Mouse (Mus musculus) liver, adult 2 months (tissue): Measurements from ENCODE around the gene Hdhd5. TPM values are rescaled to one million over a fixed set of nuclear protein-coding genes. Genes with fewer than 3 reads are reported as not detected.

Source experiments
- DNase-seq: peaks from one replicate; pipeline ENCODE4 v3.0.0-alpha.2; 2011; ENCODE audit warnings: low read depth, low spot score; ENCODE audit errors: extremely low read depth
- H3K27ac ChIP-seq: fragments of 200-500 bp; replicated peaks from 2 replicates; pipeline ENCODE4 v1.5.1; 2012; ENCODE audit warnings: low read depth, mild to moderate bottlenecking, control low read depth, inconsistent platforms, low read length; ENCODE audit not compliant: insufficient read depth
- H3K27me3 ChIP-seq: fragments of 200-500 bp; 2 replicates; pipeline ENCODE4 v1.6.1; 2012; ENCODE audit warnings: mild to moderate bottlenecking, moderate library complexity, low read length, inconsistent platforms; ENCODE audit not compliant: control insufficient read depth, insufficient read depth
- H3K36me3 ChIP-seq: fragments of 200-500 bp; 2 replicates; pipeline ENCODE4 v1.6.1; 2012; ENCODE audit warnings: low read length, inconsistent platforms; ENCODE audit not compliant: control insufficient read depth, insufficient read depth
- H3K4me1 ChIP-seq: fragments of 200-500 bp; 2 replicates; pipeline ENCODE4 v1.6.1; 2011; ENCODE audit warnings: low read length; ENCODE audit not compliant: control insufficient read depth, insufficient read depth
- H3K4me3 ChIP-seq: fragments of 200-500 bp; 2 replicates; pipeline ENCODE4 v1.5.1; 2011; ENCODE audit warnings: low read depth, mild to moderate bottlenecking, control low read depth, low read length, moderate library complexity; ENCODE audit not compliant: insufficient read depth
- H3K79me2 ChIP-seq: fragments of 200-500 bp; 2 replicates; pipeline ENCODE4 v1.6.1; 2012; ENCODE audit warnings: inconsistent platforms, mild to moderate bottlenecking, low read length, moderate library complexity; ENCODE audit not compliant: control insufficient read depth, insufficient read depth
- H3K9ac ChIP-seq: fragments of 200-500 bp; 2 replicates; pipeline ENCODE4 v1.6.1; 2012; ENCODE audit warnings: low read depth, mild to moderate bottlenecking, control low read depth, inconsistent platforms, low read length
- CTCF ChIP-seq: fragments of 200-500 bp; IDR thresholded peaks from 2 replicates; pipeline ENCODE4 v1.5.1; 2011; ENCODE audit warnings: low read depth, low read length, control low read depth
- POLR2A ChIP-seq: fragments of 200-500 bp; IDR thresholded peaks from 2 replicates; pipeline ENCODE4 v1.6.1; 2011; ENCODE audit warnings: low read length, control low read depth; ENCODE audit not compliant: insufficient read depth; ENCODE audit errors: extremely low read depth
- WGBS: fragments of 180-500 bp; shearing (Covaris S2); methylation state at CpG from one replicate; pipeline ENCODE4 v1.1.7; 2018; 5-methylcytosine and 5-hydroxymethylcytosine counted together
- polyA plus RNA-seq: library from polyadenylated mRNA; depleted of rRNA; stranded (reverse); fragments of >200 nt; gene quantifications from 2 replicates; pipeline ENCODE4 v1.2.3, GENCODE M21; 2012
- total RNA-seq: library from RNA; depleted of rRNA; stranded (reverse); fragments of >200 nt; gene quantifications from 2 replicates; pipeline ENCODE4 v1.2.3, GENCODE M21; 2014

The Hdhd5 gene
- total and polyA plus RNA-seq, 2 experiments, result 21.1 to 32.6 TPM

DNA sequence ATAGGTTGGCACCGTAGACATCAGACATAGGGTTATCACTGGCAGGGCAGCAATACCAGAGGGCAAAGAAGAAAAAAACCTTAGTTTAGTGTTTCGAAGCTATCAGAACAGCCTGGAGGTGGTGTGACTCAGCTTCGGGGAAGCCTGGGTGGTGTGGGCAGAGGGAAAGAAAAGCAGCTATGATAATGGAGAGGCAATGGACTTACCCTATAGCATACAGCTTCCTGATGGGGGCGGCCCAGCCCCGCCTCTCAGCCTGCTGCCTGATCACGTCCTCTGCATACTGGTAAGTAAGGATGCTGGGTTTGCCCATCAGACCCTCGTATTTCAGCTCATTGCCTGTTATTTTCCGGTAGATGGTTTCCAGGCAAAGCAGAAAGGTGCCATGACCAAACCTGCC is 20.7 kb downstream of the Hdhd5 start:
- DNase-seq, result no peak
- H3K79me2 ChIP-seq, result no peaks in the 10 kb centered on the region
- 91% methylated on average over 8 of the region's 8 CpGs for WGBS
- no peaks in the 10 kb centered on the region for H3K27me3 ChIP-seq
- H3K9ac ChIP-seq, result no peak overlapping the region
- no peak overlapping the region for H3K27ac ChIP-seq
- no peak overlapping the region for H3K4me3 ChIP-seq
- H3K4me1 ChIP-seq, result no peaks in the 10 kb centered on the region
- no peak for TF ChIP-seq POLR2A
- TF ChIP-seq CTCF, result no peak
- H3K36me3 ChIP-seq, result peaks cover 5% of the 10 kb centered on the region

DNA sequence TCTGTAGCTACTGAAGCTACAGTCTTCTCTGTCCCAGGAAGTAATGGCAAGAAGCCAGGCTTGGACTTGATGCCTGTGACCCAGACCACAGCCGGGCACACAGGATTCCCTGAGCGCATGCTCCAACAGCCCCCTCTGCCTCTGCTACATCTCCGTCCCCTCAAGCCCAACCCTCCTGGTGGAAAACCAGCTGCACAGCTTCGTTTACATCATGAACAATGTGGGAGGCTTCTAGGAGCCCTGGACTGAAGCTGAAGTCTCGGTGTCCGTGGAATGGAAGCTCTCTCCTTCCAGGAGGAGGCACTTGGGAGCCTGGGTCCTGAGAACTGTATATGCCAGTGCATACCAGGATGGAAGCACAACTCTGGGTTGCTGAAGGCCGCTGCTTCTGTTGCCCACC is 21.1 kb downstream of the Hdhd5 start:
- no peak overlapping the region for H3K9ac ChIP-seq
- no peak for DNase-seq
- peaks cover 5% of the 10 kb centered on the region for H3K36me3 ChIP-seq

DNA sequence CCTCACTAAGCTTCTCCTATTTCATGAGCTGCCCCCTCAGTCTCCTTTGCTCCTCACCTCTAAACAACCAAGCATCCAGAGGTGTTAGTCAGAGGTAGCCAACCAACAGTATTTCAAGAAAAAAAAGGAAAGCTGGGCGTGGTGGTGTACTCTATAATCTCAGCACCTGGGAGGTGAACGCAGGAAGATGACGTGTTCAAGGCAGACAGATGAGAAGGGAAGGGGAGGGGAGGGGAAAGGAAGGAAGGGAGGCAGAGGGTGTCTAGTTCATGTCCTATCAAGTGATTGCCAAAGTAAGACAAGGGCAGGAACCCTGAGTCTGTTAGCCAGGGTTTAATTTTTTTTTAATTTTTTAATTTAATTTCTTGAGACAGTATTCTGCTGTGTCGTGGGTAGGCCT is 22.5 kb downstream of the Hdhd5 start:
- H3K4me1 ChIP-seq, result no peaks in the 10 kb centered on the region
- H3K27me3 ChIP-seq, result no peaks in the 10 kb centered on the region
- DNase-seq, result no peak
- no peaks in the 10 kb centered on the region for H3K79me2 ChIP-seq
- H3K36me3 ChIP-seq, result peaks cover 5% of the 10 kb centered on the region
- TF ChIP-seq POLR2A, result no peak
- no peak for TF ChIP-seq CTCF
- H3K4me3 ChIP-seq, result no peak overlapping the region
- 87% methylated on average over 4 of the region's 4 CpGs for WGBS
- H3K9ac ChIP-seq, result no peak overlapping the region
- no peak overlapping the region for H3K27ac ChIP-seq

More for the DNA sequence above, 21.1 kb downstream of the Hdhd5 start:
- Histone ChIP-seq H3K27me3 (no peaks in the 10 kb centered on the region), H3K27ac (no peak overlapping the region), H3K4me3 (no peak overlapping the region), H3K79me2 (no peaks in the 10 kb centered on the region), H3K4me1 (no peaks in the 10 kb centered on the region)
- TF ChIP-seq CTCF (no peak), POLR2A (no peak)
- 89% methylated on average over 7 of the region's 7 CpGs for WGBS

DNA sequence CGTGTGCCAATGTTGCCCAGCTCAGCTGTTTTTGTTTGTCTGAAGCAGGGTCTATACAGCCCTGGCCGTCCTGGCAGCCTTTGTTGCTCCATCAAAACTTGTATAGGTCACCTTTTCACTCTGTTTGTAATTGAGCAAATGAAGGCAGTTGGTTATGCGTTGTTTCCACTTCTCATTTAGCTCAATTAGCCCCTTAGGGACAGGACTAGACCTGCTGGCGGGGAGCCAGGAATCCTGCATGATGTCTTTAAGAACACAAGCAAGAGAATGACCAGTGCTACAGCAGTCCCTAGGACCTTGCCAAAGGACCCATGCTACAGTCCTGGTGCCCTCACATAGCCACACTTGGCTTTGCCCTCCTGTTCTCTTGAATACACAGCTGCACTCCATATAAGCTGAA is 25.6 kb downstream of the Hdhd5 start:
- WGBS, result 79% methylated on average over 4 of the region's 4 CpGs
- H3K4me1 ChIP-seq, result no peaks in the 10 kb centered on the region
- H3K4me3 ChIP-seq, result no peak overlapping the region
- peaks cover 3% of the 10 kb centered on the region; the same call in 1 of the 2 replicates for H3K36me3 ChIP-seq
- H3K27ac ChIP-seq, result no peak overlapping the region
- no peaks in the 10 kb centered on the region for H3K27me3 ChIP-seq
- H3K79me2 ChIP-seq, result no peaks in the 10 kb centered on the region
- DNase-seq, result no peak
- TF ChIP-seq POLR2A (no peak), CTCF (no peak)
- H3K9ac ChIP-seq, result no peak overlapping the region

DNA sequence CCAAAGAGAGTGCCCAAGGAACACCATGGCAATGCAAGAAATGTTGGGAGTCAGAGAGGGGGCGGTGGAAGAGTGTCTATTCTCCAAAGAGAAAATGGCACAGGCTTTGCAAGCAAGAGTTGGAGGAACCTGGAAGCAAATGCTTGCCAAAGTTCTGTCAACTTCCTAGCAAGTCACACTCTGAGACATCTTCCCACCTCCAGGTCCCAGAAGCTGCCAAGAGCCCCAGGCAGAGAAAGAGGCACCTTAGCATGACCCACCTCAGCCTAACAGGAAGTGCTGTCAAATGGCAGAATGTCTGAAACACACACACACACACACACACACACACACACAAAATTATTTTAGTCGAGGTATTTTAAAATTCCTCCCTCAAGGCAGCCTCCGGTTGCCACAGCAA is 27.1 kb downstream of the Hdhd5 start:
- DNase-seq, result no peak
- Histone ChIP-seq H3K27me3 (no peaks in the 10 kb centered on the region), H3K27ac (no peak overlapping the region), H3K4me3 (no peak overlapping the region), H3K79me2 (no peaks in the 10 kb centered on the region), H3K4me1 (no peaks in the 10 kb centered on the region), H3K9ac (no peak overlapping the region), H3K36me3 (no peaks in the 10 kb centered on the region)
- TF ChIP-seq POLR2A (no peak), CTCF (no peak)
- WGBS, result 64% methylated on average over 3 of the region's 3 CpGs

DNA sequence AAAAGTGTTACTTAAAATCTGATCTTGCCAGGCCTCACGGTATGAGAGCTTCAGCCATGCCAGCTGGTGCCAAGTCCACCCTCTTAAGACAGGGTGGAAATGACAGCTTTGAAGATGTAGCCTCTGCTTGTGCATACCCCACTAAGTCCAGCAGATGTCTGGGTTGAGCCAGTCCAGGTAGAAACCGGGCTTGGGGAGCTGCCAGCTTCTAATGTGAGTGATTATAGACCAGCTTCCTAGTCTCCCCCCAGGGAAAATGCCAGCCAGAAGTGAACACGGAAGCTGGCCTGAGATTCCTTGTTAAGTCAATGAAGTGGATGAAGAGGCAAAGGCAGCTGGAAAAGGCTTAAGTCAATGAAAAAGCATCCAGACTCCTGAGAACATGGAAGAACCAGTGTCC is 34.6 kb downstream of the Hdhd5 start:
- Histone ChIP-seq H3K27ac (no peak overlapping the region), H3K36me3 (no peaks in the 10 kb centered on the region), H3K79me2 (no peaks in the 10 kb centered on the region), H3K4me3 (no peak overlapping the region), H3K27me3 (peaks cover 23% of the 10 kb centered on the region), H3K9ac (no peak overlapping the region), H3K4me1 (no peaks in the 10 kb centered on the region)
- WGBS, result 69% methylated on average over 3 of the region's 3 CpGs
- TF ChIP-seq CTCF, result no peak
- no peak for TF ChIP-seq POLR2A
- no peak for DNase-seq
